Mouse (Mus musculus): ENCODE measurements around the gene Plcb2. TPM values are rescaled to one million over a fixed set of nuclear protein-coding genes. Genes with fewer than 3 reads are reported as not detected.

Plcb2 gene
- total RNA-seq, 4 experiments from 2014 or later: 2.2 to 3.3 (median 2.5) TPM

DNA sequence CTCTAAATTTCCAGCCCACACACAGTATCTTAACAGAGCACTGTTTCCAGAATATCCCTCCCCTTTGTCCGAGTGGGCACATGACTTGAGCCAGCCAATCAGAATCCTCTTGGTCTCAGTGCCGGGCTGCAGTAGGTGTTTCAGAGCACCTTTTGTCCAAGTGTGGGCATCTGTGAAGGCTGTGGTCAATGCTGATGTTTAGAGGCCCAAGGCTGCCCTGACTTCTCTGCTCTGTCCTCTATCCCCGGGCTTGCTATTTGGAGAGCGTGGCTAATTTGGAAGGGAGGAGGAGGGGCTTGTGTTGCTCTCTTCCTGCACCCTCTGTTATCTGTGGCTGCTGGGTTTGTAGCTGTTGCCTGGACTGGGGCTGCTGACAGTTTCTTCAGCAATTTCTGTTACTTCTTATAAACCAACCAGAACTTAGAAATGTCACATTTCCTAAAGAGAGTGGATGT, 68.2 kb downstream of the Plcb2 start:
- peak; percentile 63 for DNase-seq (ENCODE audit: low spot score)

DNA sequence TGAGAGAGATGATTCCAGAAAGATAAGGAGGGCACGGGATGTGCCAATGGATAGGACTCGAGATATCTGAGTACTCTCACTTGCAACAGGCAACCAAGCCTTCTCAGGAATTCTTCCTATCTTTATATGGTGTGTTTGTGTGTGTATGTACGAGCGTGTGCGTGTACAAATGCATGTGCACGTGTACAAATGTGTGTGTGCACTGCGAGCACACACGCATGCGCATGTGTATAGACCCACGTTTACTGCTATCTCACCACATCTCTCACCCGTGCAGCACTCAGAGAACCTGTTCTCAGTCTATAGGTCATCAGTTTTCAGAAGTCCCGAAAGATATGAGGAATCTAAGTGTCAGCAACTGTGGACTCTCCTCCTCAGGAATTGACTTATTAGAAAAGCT, 68.7 kb downstream of the Plcb2 start:
- DNase-seq (ENCODE audit: low spot score): no peak

DNA sequence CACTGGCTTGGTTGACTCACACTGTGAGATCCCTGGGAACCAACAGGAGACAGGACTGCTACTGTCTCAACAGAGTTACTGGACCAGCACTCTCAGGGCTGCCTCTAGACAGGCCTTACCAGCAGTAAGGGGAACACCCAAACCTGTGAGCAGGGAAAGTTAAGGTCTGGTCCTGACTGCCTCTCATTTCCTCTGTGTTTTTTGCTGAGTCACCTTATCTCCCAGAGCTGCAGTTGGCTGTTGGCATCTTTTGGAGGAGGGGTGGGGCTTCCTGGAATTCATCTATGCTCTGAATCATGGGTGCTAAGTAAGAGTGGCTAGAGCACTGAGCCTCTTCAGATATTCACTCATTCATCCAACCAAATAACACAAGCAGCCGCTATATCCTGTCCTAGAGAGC, 69.2 kb downstream of the Plcb2 start:
- peak; percentile 70 for DNase-seq (ENCODE audit: low spot score)

GRCm38 (mm10) chr2:118658457-118658856, 69.8 kb downstream of the Plcb2 start:
- DNase-seq (ENCODE audit: low spot score): no peak

Other genes starting within 250 kb of the Plcb2 start
- gene Srp14, start 248.7 kb downstream of the Plcb2 start, total RNA-seq (2022): 100 to 1,000 TPM; 124 to 135 (median 133) TPM
- gene Bmf, start 178.8 kb downstream of the Plcb2 start, total RNA-seq (2022): 1 to 10 TPM; 2.8 to 9.8 (median 7.7) TPM
- under 1 TPM; 0.56 to 0.94 (median 0.60) TPM for gene Bub1b, start 130.2 kb downstream of the Plcb2 start, total RNA-seq (2022)
- 10 to 100 TPM in 3 of 4 experiments, 1 to 10 TPM in 1; 7.5 to 13.4 (median 11.4) TPM for gene Pak6, start 65.1 kb downstream of the Plcb2 start, total RNA-seq (2022)
- gene Ankrd63, start 24.5 kb downstream of the Plcb2 start, total RNA-seq (2022): 1 to 10 TPM; 1.0 to 3.1 (median 1.7) TPM
- gene Inafm2, start 17.3 kb upstream of the Plcb2 start, total RNA-seq (2022): 10 to 100 TPM; 33.0 to 45.2 (median 33.9) TPM
- 10 to 100 TPM; 24.6 to 38.6 (median 29.6) TPM for gene Ccdc9b, start 34.2 kb upstream of the Plcb2 start, total RNA-seq (2022)
- not detected for gene Phgr1, start 44.3 kb upstream of the Plcb2 start, total RNA-seq (2022)
- gene Disp2, start 51.3 kb upstream of the Plcb2 start, total RNA-seq (2022): under 1 TPM in 3 of 4 experiments, not detected in 1; 0.09 to 0.14 (median 0.09) TPM
- 1 to 10 TPM in 2 of 4 experiments, under 1 TPM in 2; 0.22 to 1.1 (median 0.79) TPM for gene Knstrn, start 85.6 kb upstream of the Plcb2 start, total RNA-seq (2022)
- 100 to 1,000 TPM; 383 to 490 (median 481) TPM for gene Ivd, start 133.5 kb upstream of the Plcb2 start, total RNA-seq (2022)
- 10 to 100 TPM; 14.0 to 21.2 (median 15.9) TPM for gene Bahd1, start 171.9 kb upstream of the Plcb2 start, total RNA-seq (2022)
- gene Chst14, start 198.1 kb upstream of the Plcb2 start, total RNA-seq (2022): 1 to 10 TPM; 5.7 to 9.2 (median 8.4) TPM